Mouse (Mus musculus) liver, adult 2 months (tissue): Measurements from ENCODE around the gene Agps.
A peak's percentile ranks its signal among the peaks of the same experiment; 100 is the strongest.

Experiments
- CTCF ChIP-seq: fragments of 200-500 bp; IDR thresholded peaks from 2 replicates; pipeline ENCODE4 v1.5.1; 2011; ENCODE audit warnings: low read depth, low read length, control low read depth
- POLR2A ChIP-seq: fragments of 200-500 bp; IDR thresholded peaks from 2 replicates; pipeline ENCODE4 v1.6.1; 2011; ENCODE audit warnings: low read length, control low read depth; ENCODE audit not compliant: insufficient read depth; ENCODE audit errors: extremely low read depth

GRCm38 (mm10) chr2:75883543-75883942 is 51.6 kb downstream of the Agps start:
- TF ChIP-seq POLR2A (no peak), CTCF (peak; percentile 78)
